Mouse (Mus musculus) limb, embryonic 15.5 days (tissue): ENCODE results near the gene Calhm5. TPM values are rescaled to one million over a fixed set of nuclear protein-coding genes. Genes with fewer than 3 reads are reported as not detected.
A peak's percentile ranks its signal among the peaks of the same experiment; 100 is the strongest.

ENCODE experiments used
- ATAC-seq: fragments of 200-750 bp; cut with Nextera tagmentation; 2 replicates; pipeline ENCODE4 v1.8.0; 2017; ENCODE audit warnings: low read depth, moderate TSS enrichment; ENCODE audit not compliant: insufficient number of reproducible peaks, low FRiP score, low TSS enrichment
- H3K27ac ChIP-seq: fragments of 300-500 bp; sonication (generic); 2 replicates; pipeline ENCODE4 v1.5.1; 2015; ENCODE audit warnings: moderate library complexity, mild to moderate bottlenecking, inconsistent platforms
- H3K27me3 ChIP-seq: fragments of 300-500 bp; sonication (generic); 2 replicates; pipeline ENCODE4 v1.6.1; 2015; ENCODE audit warnings: inconsistent platforms
- H3K36me3 ChIP-seq: fragments of 300-500 bp; sonication (generic); 2 replicates; pipeline ENCODE4 v1.6.1; 2015; ENCODE audit warnings: inconsistent platforms
- H3K4me1 ChIP-seq: fragments of 300-500 bp; sonication (generic); 2 replicates; pipeline ENCODE4 v1.6.1; 2015; ENCODE audit warnings: inconsistent platforms
- H3K4me2 ChIP-seq: fragments of 300-500 bp; sonication (generic); 2 replicates; pipeline ENCODE4 v1.6.1; 2015; ENCODE audit warnings: mild to moderate bottlenecking, inconsistent platforms
- H3K4me3 ChIP-seq: fragments of 300-500 bp; sonication (generic); 2 replicates; pipeline ENCODE4 v1.5.1; 2015; ENCODE audit warnings: mild to moderate bottlenecking, inconsistent platforms
- H3K9ac ChIP-seq: fragments of 300-500 bp; sonication (generic); 2 replicates; pipeline ENCODE4 v1.6.1; 2015; ENCODE audit warnings: inconsistent platforms
- H3K9me3 ChIP-seq: fragments of 300-500 bp; sonication (generic); 2 replicates; pipeline ENCODE4 v1.6.1; 2016; ENCODE audit warnings: inconsistent platforms
- WGBS: fragments of 180-500 bp; shearing (Covaris S2); methylation state at CpG from one replicate; pipeline ENCODE4 v1.1.7; 2015; 5-methylcytosine and 5-hydroxymethylcytosine counted together
- polyA plus RNA-seq: library from polyadenylated mRNA; unstranded; fragments of >200 nt; fragmentation: Nextera tagmentation; extraction: Ambion mirVana; gene quantifications from 2 replicates; pipeline ENCODE4 v1.2.1, GENCODE M21; 2015

Gene Calhm5
- 0.78 and 0.87 TPM in 2 replicates for polyA plus RNA-seq

DNA sequence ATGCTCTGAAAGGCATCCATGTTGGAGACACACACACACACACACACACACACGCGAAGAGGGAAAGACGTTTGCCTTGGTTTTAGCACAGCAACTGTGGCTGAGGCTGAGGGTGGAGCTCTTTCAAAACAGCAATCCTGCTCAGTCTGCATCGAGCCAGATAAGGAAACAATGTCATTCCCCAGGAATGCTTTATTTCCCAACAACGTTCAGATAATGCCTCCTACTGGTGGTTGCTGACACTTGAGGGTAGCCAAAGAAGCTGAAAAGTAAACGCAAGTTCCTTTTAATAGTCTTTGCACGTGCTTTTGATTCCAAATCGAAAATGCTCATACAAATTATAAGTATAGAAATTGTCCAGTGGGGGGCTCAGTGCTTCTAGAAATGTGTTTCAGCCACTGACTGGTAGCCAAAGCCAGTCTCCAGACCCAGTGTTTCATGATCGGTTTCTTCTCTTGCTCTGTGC, at the start of gene Calhm5:
Gene Calhm5, minus strand, starts transcription at position 102 of the 466 bp plus-strand sequence.
- H3K4me3 ChIP-seq, result peak within 1 kb of the TSS; percentile 25
- no peak for ATAC-seq
- no peaks in the 10 kb centered on the region for H3K27me3 ChIP-seq
- no peak within 1 kb of the TSS for H3K9ac ChIP-seq
- H3K9me3 ChIP-seq, result no peaks in the 10 kb centered on the region
- H3K36me3 ChIP-seq, result no peaks in the 10 kb centered on the region
- no peaks in the 10 kb centered on the region for H3K4me1 ChIP-seq
- peak within 1 kb of the TSS; percentile 27 for H3K4me2 ChIP-seq
- WGBS, result 11% methylated on average over 9 of the region's 9 CpGs
- no peak within 1 kb of the TSS for H3K27ac ChIP-seq

GRCm38 (mm10) chr10:34141693-34142092, 45.4 kb upstream of the Calhm5 start:
- Histone ChIP-seq H3K27ac (no peak overlapping the region), H3K4me1 (no peaks in the 10 kb centered on the region), H3K4me3 (no peak overlapping the region), H3K27me3 (no peaks in the 10 kb centered on the region), H3K4me2 (no peak overlapping the region), H3K9me3 (no peaks in the 10 kb centered on the region), H3K36me3 (no peaks in the 10 kb centered on the region), H3K9ac (no peak overlapping the region)
- no peak for ATAC-seq
- WGBS, result 87% methylated on average over 2 of the region's 2 CpGs

DNA sequence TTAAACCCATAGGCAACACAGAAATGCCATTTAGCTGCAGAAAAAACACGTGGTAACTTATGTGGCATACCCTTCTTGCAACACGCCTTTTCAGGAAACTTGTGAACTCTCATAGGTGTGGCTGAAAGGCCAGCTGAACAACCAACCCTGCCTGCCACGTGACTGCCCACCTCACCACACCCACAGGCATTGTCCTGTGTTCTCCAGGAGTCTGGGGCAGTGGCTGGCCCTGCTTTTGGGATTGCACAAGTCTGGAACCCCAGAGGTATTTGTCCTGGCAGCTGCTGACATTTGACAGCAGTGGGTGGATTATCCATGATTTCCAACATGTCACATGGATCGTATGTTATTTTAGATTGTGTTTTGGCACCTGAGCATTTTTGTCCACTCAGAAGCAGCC, 43.4 kb upstream of the Calhm5 start:
- Histone ChIP-seq H3K27ac (no peak overlapping the region), H3K4me3 (no peak overlapping the region), H3K9me3 (no peaks in the 10 kb centered on the region), H3K4me2 (no peak overlapping the region), H3K9ac (no peak overlapping the region), H3K27me3 (no peaks in the 10 kb centered on the region), H3K4me1 (no peaks in the 10 kb centered on the region), H3K36me3 (no peaks in the 10 kb centered on the region)
- 53% methylated on average over 4 of the region's 4 CpGs for WGBS
- no peak for ATAC-seq

- WGBS, result 54% methylated on average over 6 of the region's 6 CpGs
- H3K4me1 ChIP-seq, result no peaks in the 10 kb centered on the region
- no peak for ATAC-seq
- no peaks in the 10 kb centered on the region for H3K27me3 ChIP-seq
- no peaks in the 10 kb centered on the region for H3K36me3 ChIP-seq
- H3K4me3 ChIP-seq, result no peak overlapping the region
- H3K9me3 ChIP-seq, result no peaks in the 10 kb centered on the region
- no peak overlapping the region for H3K9ac ChIP-seq
- H3K4me2 ChIP-seq, result no peak overlapping the region
- no peak overlapping the region for H3K27ac ChIP-seq
These were observed 41.7 kb upstream of the Calhm5 start for GRCm38 (mm10) chr10:34138027-34138426.

GRCm38 (mm10) chr10:34136432-34136831, 40.1 kb upstream of the Calhm5 start:
- no peak overlapping the region for H3K27ac ChIP-seq
- no peaks in the 10 kb centered on the region for H3K36me3 ChIP-seq
- H3K4me2 ChIP-seq, result no peak overlapping the region
- 27% methylated on average over 6 of the region's 6 CpGs for WGBS
- H3K4me1 ChIP-seq, result no peaks in the 10 kb centered on the region
- no peaks in the 10 kb centered on the region for H3K9me3 ChIP-seq
- no peak overlapping the region for H3K9ac ChIP-seq
- H3K4me3 ChIP-seq, result no peak overlapping the region
- no peak for ATAC-seq
- no peaks in the 10 kb centered on the region for H3K27me3 ChIP-seq

GRCm38 (mm10) chr10:34131356-34131755, 35.0 kb upstream of the Calhm5 start:
- no peak overlapping the region for H3K27ac ChIP-seq
- H3K4me1 ChIP-seq, result peaks cover 14% of the 10 kb centered on the region; the same call in 1 of the 2 replicates
- no peak overlapping the region for H3K4me2 ChIP-seq
- H3K4me3 ChIP-seq, result no peak overlapping the region
- no peaks in the 10 kb centered on the region for H3K36me3 ChIP-seq
- no peak for ATAC-seq
- 56% methylated on average over 2 of the region's 2 CpGs for WGBS
- no peaks in the 10 kb centered on the region for H3K9me3 ChIP-seq
- no peak overlapping the region for H3K9ac ChIP-seq
- H3K27me3 ChIP-seq, result no peaks in the 10 kb centered on the region

DNA sequence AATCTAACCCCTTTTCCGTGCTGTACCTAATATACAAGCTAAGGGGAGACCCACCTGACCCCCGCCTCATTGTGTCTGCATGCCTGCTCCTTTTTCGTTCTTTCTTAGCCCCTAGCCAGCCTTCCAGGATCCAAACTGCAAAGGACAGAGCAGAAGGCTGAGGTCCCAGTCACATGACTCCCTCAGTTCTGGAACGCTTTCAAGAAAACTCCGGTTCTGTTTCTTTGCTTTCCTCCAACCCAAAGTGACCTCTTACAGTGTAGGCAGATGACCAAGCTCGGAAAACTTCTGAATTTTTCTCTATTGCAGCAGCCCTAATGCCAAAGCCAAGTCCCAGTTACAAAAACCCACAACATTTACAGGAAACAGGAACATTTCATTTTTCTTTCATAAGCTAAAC, 32.1 kb upstream of the Calhm5 start:
- H3K27me3 ChIP-seq, result no peaks in the 10 kb centered on the region
- 69% methylated on average over 6 of the region's 6 CpGs for WGBS
- ATAC-seq, result no peak
- no peaks in the 10 kb centered on the region for H3K36me3 ChIP-seq
- H3K4me2 ChIP-seq, result no peak overlapping the region
- H3K9ac ChIP-seq, result no peak overlapping the region
- no peaks in the 10 kb centered on the region for H3K9me3 ChIP-seq
- peaks cover 14% of the 10 kb centered on the region; the same call in 1 of the 2 replicates for H3K4me1 ChIP-seq
- H3K27ac ChIP-seq, result no peak overlapping the region
- H3K4me3 ChIP-seq, result no peak overlapping the region

GRCm38 (mm10) chr10:34127392-34128378, 31.4 kb upstream of the Calhm5 start, which contains the start of gene Calhm6:
TSS of gene Calhm6 (minus strand) at chr10:34127984.
- 0 out of 2 replicates have a peak, but pooled peaks have one; percentile 24 for ATAC-seq

DNA sequence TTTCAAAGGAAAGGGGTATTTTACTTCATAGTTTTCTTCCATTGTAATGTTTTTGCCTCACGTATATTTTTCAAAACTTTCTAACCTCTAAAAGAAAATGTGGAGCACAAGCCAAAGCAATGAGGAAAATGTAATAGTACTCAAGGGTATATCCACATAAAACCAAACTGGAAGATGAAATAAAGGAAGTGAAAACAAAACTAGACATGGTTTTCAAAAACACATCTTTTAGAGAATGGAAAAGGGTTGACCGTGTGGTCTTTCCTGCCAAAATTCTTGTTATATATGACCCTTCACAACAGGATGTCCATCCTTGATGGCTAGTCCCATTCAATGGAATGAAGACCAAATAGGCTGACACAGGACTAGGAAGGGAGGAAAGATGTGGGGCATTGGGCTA, 22.1 kb upstream of the Calhm5 start:
- 84% methylated on average over 2 of the region's 2 CpGs for WGBS
- no peak for ATAC-seq
- Histone ChIP-seq H3K27ac (no peak overlapping the region), H3K4me1 (no peaks in the 10 kb centered on the region), H3K9me3 (no peaks in the 10 kb centered on the region), H3K36me3 (no peaks in the 10 kb centered on the region), H3K27me3 (no peaks in the 10 kb centered on the region), H3K9ac (no peak overlapping the region), H3K4me3 (no peak overlapping the region), H3K4me2 (no peak overlapping the region)

More at GRCm38 (mm10) chr10:34127392-34128378, 31.4 kb upstream of the Calhm5 start, which contains the start of gene Calhm6:
- peak within 1 kb of the TSS; percentile 87 for H3K4me2 ChIP-seq
- 14% methylated on average over 44 of the region's 44 CpGs for WGBS
- H3K4me3 ChIP-seq, result peak within 1 kb of the TSS; percentile 53
- H3K4me1 ChIP-seq, result peaks cover 14% of the 10 kb centered on the region; the same call in 1 of the 2 replicates
- no peaks in the 10 kb centered on the region for H3K9me3 ChIP-seq
- no peaks in the 10 kb centered on the region for H3K36me3 ChIP-seq
- H3K27ac ChIP-seq, result no peak within 1 kb of the TSS
- no peaks in the 10 kb centered on the region for H3K27me3 ChIP-seq
- peak within 1 kb of the TSS; percentile 50 for H3K9ac ChIP-seq

DNA sequence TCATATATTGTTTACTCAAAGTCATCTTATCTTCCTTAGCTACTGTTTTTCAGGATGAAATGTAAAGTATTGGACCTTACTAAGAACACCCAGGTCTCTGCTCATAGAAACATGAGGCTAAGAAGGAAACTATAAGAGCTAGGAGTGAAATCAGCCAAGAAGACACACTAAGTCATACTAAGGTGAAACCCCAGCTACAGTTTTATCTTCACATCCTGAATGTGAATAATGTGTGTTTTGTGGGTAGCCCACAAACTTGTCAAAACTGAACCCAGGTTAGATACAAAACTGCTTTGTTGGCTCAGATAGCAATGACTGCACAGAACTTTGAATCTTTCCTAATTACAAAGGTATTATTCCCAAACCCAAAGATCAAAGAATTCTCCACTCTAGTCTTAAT, 21.5 kb upstream of the Calhm5 start:
- ATAC-seq, result no peak
- Histone ChIP-seq H3K9me3 (no peaks in the 10 kb centered on the region), H3K27me3 (no peaks in the 10 kb centered on the region), H3K36me3 (no peaks in the 10 kb centered on the region), H3K27ac (no peak overlapping the region), H3K4me2 (no peak overlapping the region), H3K4me3 (no peak overlapping the region), H3K4me1 (no peaks in the 10 kb centered on the region), H3K9ac (no peak overlapping the region)

DNA sequence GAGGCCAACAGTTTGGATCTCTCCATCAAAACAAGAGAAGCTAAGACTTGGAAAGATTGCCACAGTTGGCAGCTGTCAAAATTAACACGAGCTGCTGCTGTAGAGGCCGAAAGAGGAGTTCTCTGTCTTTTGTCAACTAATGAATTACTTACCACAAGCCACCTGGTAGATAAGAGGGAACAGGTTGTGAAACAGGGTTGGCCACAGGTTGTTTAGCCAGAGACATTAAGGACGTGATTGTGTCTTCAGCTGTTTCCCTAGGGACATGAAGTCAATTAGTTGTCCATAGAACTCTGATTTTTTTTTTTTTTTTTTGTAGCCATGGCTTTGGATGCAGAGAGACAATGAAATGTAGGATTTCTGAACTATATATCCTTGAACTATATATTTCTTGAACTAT, 20.8 kb upstream of the Calhm5 start:
- H3K27ac ChIP-seq, result no peak overlapping the region
- WGBS, result 40% methylated on average over 3 of the region's 3 CpGs
- H3K9me3 ChIP-seq, result no peaks in the 10 kb centered on the region
- no peaks in the 10 kb centered on the region for H3K36me3 ChIP-seq
- H3K27me3 ChIP-seq, result no peaks in the 10 kb centered on the region
- no peak overlapping the region for H3K9ac ChIP-seq
- H3K4me2 ChIP-seq, result no peak overlapping the region
- ATAC-seq, result no peak
- H3K4me3 ChIP-seq, result no peak overlapping the region
- no peaks in the 10 kb centered on the region for H3K4me1 ChIP-seq
